Mouse (Mus musculus): ENCODE measurements at regions not wholly inside any gene's neighbourhood (a gene's known extent, or its start where the extent isn't known, plus 50 kb on each side); places are given as distances from the start of the nearest gene placed in this dataset.
"Not testable (repeated sequence)": the region's sequence is repeated elsewhere in the genome, so short reads cannot be mapped to it uniquely, and the experiment has no call there.

DNA sequence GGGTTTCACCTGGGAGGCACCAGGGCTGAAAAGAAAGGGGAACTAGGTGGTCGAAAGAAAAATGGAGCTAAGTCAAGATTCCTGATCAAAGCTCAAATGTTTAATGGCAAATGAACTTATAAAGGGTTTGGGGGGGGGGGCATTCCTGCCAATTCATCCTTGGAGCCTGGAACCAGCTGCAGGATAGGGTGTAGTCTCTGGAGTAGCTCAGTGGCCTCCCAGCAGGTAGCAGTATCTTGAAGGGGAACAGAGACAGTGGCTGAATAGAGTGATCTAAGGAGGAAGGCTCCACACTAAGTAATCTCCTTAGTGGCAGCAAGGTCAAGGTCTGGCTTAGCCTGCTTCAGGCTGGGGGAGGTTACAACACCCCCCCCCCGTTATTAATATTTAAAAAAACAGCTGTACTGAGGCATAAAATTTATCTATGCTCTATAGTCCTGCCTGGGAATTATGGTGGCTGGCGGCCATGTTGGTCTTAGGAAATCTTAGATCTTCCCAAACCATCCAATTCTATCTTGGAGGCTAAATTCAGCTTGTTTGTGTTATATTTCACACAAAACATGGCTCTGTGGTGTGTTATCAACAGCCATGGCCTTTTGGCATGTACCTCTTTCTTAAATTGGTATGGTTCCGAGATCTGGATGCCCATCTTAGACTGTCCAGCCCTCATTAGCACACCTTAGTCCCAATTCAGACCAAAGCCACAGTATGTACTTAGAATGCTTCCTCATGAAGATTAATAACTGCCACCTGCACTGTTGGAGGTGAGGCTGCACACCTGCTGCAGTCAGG lies 528.7 kb upstream of the Kcnd2 start:
- not testable (repeated sequence) for TF ChIP-seq CTCF (IDR thresholded peaks at IDR 0.05; ENCODE audit: borderline replicate concordance, insufficient read depth, low read depth, low read length); POLR2A (IDR thresholded peaks at IDR 0.05; ENCODE audit: borderline replicate concordance, insufficient read depth, low read length)

Measured in cerebellum, adult 2 months (tissue).